Mouse (Mus musculus): ENCODE data around the gene Lhfpl2. TPM values are rescaled to one million over a fixed set of nuclear protein-coding genes. Genes with fewer than 3 reads are reported as not detected.

Gene Lhfpl2
- polyA plus RNA-seq, 1 experiment: 5.8 TPM

DNA sequence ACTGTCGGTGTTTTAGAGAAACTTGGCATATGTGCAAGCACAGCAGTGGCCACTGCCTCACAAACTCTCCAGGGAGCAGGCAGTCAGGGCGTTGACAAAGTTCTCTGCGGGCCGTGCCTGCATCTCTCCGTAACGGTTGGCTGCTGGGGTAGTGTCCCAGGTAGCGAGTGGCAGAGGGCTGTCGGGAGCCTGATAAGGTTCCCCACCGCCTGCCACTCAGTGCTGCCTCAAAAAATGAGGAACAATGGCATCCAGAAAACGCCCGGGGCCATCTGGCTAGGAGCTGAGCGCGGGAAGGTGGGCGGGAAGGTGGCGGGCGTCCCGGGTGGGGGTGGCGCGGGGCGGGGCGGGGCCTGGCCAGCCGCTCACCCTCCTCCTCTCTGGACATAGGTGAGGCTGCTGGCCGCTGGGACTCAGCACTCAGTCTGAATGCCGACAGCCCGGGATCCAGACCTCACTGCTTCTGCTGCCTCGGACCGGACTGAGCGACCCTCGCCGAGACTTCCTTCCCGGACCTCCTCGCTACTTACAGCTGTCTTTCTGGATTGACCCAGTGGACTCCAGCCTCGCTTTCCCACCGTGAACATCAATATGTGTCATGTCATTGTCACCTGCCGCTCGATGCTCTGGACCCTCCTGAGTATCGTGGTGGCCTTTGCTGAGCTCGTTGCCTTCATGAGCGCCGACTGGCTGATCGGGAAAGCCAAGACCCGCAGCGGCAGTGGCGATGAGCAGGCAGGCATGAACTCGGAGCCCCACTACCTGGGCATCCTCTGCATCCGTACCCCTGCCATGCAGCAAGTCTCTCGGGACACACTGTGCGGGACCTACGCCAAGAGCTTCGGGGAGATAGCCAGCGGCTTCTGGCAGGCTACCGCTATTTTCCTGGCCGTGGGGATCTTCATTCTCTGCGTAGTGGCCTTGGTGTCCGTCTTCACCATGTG lies 116.3 kb downstream of the Lhfpl2 start:
- 1% methylated on average over 55 of the region's 55 CpGs for WGBS
- TF ChIP-seq POLR2A (IDR thresholded peaks at IDR 0.05; ENCODE audit: borderline replicate concordance, control insufficient read depth, low read depth, low read length) (no peak), CTCF (IDR thresholded peaks at IDR 0.05; ENCODE audit: control insufficient read depth, insufficient read depth, low read length) (no peak)
- Histone ChIP-seq H3K27ac (ENCODE audit: control insufficient read depth, insufficient read depth, low read depth, low read length, poor library complexity) (peak overlapping the region; percentile 28), H3K4me3 (replicated peaks; ENCODE audit: control insufficient read depth, low read depth, low read length) (peak overlapping the region; percentile 78), H3K4me1 (ENCODE audit: control insufficient read depth, insufficient read depth, low read length) (peaks cover 2% of the 10 kb centered on the region)

GRCm38 (mm10) chr13:94174577-94175279 lies 117.1 kb downstream of the Lhfpl2 start:
- H3K27ac ChIP-seq (ENCODE audit: control insufficient read depth, insufficient read depth, low read depth, low read length, poor library complexity): 0 out of 2 replicates have a peak overlapping the region, but pooled peaks have one; percentile 5
- TF ChIP-seq POLR2A (IDR thresholded peaks at IDR 0.05; ENCODE audit: borderline replicate concordance, control insufficient read depth, low read depth, low read length) (no peak), CTCF (IDR thresholded peaks at IDR 0.05; ENCODE audit: control insufficient read depth, insufficient read depth, low read length) (no peak)
- H3K4me1 ChIP-seq (ENCODE audit: control insufficient read depth, insufficient read depth, low read length): peaks cover 2% of the 10 kb centered on the region
- WGBS: 5% methylated on average over 16 of the region's 16 CpGs
- peak overlapping the region; percentile 78 for H3K4me3 ChIP-seq (replicated peaks; ENCODE audit: control insufficient read depth, low read depth, low read length)

- peak overlapping the region; percentile 34 for H3K4me3 ChIP-seq (replicated peaks; ENCODE audit: control insufficient read depth, low read depth, low read length)
- 0 out of 2 replicates have a peak overlapping the region, but pooled peaks have one; percentile 5 for H3K27ac ChIP-seq (ENCODE audit: control insufficient read depth, insufficient read depth, low read depth, low read length, poor library complexity)
- no peak for TF ChIP-seq CTCF (IDR thresholded peaks at IDR 0.05; ENCODE audit: control insufficient read depth, insufficient read depth, low read length)
- no peak for TF ChIP-seq POLR2A (IDR thresholded peaks at IDR 0.05; ENCODE audit: borderline replicate concordance, control insufficient read depth, low read depth, low read length)
- 30% methylated on average over 6 of the region's 6 CpGs for WGBS
- H3K4me1 ChIP-seq (ENCODE audit: control insufficient read depth, insufficient read depth, low read length): peaks cover 2% of the 10 kb centered on the region
These were observed 117.9 kb downstream of the Lhfpl2 start for GRCm38 (mm10) chr13:94175379-94176050.

GRCm38 (mm10) chr13:94177148-94177547 lies 119.6 kb downstream of the Lhfpl2 start:
- TF ChIP-seq POLR2A (IDR thresholded peaks at IDR 0.05; ENCODE audit: borderline replicate concordance, control insufficient read depth, low read depth, low read length): no peak
- peak; percentile 66 for TF ChIP-seq CTCF (IDR thresholded peaks at IDR 0.05; ENCODE audit: control insufficient read depth, insufficient read depth, low read length)
- Histone ChIP-seq H3K4me1 (ENCODE audit: control insufficient read depth, insufficient read depth, low read length) (peaks cover 2% of the 10 kb centered on the region), H3K4me3 (replicated peaks; ENCODE audit: control insufficient read depth, low read depth, low read length) (peak overlapping the region; percentile 7), H3K27ac (ENCODE audit: control insufficient read depth, insufficient read depth, low read depth, low read length, poor library complexity) (no peak overlapping the region)
- WGBS: 34% methylated on average over 7 of the region's 7 CpGs

GRCm38 (mm10) chr13:94178401-94179040 lies 120.9 kb downstream of the Lhfpl2 start:
- Histone ChIP-seq H3K4me1 (ENCODE audit: control insufficient read depth, insufficient read depth, low read length) (no peaks in the 10 kb centered on the region; the same call in 1 of the 2 replicates), H3K4me3 (replicated peaks; ENCODE audit: control insufficient read depth, low read depth, low read length) (no peak overlapping the region), H3K27ac (ENCODE audit: control insufficient read depth, insufficient read depth, low read depth, low read length, poor library complexity) (no peak overlapping the region)
- TF ChIP-seq POLR2A (IDR thresholded peaks at IDR 0.05; ENCODE audit: borderline replicate concordance, control insufficient read depth, low read depth, low read length) (no peak), CTCF (IDR thresholded peaks at IDR 0.05; ENCODE audit: control insufficient read depth, insufficient read depth, low read length) (no peak)
- WGBS: 75% methylated on average over 11 of the region's 11 CpGs

DNA sequence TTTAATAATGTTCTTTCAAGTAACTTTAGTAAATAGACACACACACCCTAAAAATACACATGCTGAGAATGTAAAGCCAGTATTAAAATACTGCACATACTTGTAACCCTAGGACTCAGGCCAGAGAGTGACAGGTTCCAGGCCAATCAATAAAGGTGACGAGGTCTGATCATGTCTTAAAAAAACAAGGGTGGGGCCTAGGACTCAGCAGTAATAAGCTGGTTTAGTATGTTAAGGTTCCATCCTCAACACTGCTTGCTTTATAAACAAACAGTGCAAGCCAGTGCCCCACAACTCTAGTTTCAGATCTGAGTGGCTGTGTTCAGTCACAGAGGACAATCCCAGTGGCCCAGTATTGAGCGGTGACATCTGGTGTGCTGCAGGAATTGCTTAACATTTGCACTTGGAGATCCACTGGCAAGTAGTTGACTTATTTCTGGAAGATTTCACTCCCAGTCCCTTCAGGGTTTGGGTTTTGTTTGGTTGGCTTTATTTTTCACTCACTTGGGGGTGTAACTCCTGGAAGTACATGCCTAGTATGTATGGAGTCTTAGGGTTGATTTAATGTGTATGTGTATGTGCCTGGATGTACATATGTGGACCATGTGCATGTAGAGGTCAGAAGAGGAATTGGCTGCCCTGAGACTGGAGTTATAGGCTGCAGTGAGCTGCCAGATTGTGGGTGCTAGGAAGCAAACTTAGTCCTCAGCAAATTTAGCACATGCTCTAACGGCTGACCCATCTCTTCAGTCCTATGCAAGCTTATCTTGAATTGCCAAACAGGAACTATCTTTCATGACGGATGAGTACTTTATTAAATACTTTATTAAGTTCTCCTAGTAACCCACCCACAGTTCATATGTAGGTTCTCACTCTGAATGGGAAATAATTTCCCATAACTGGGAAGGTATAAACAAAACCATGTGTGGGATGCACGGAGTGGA lies 123.2 kb downstream of the Lhfpl2 start:
- Histone ChIP-seq H3K4me1 (ENCODE audit: control insufficient read depth, insufficient read depth, low read length) (no peaks in the 10 kb centered on the region; the same call in 1 of the 2 replicates), H3K4me3 (replicated peaks; ENCODE audit: control insufficient read depth, low read depth, low read length) (no peak overlapping the region), H3K27ac (ENCODE audit: control insufficient read depth, insufficient read depth, low read depth, low read length, poor library complexity) (no peak overlapping the region)
- WGBS: 57% methylated on average over 5 of the region's 5 CpGs
- TF ChIP-seq POLR2A (IDR thresholded peaks at IDR 0.05; ENCODE audit: borderline replicate concordance, control insufficient read depth, low read depth, low read length) (no peak), CTCF (IDR thresholded peaks at IDR 0.05; ENCODE audit: control insufficient read depth, insufficient read depth, low read length) (no peak)

GRCm38 (mm10) chr13:94182026-94182425 lies 124.4 kb downstream of the Lhfpl2 start:
- H3K27ac ChIP-seq (ENCODE audit: control insufficient read depth, insufficient read depth, low read depth, low read length, poor library complexity): no peak overlapping the region
- no peaks in the 10 kb centered on the region; the same call in 1 of the 2 replicates for H3K4me1 ChIP-seq (ENCODE audit: control insufficient read depth, insufficient read depth, low read length)
- TF ChIP-seq CTCF (IDR thresholded peaks at IDR 0.05; ENCODE audit: control insufficient read depth, insufficient read depth, low read length) (no peak), POLR2A (IDR thresholded peaks at IDR 0.05; ENCODE audit: borderline replicate concordance, control insufficient read depth, low read depth, low read length) (no peak)
- no peak overlapping the region for H3K4me3 ChIP-seq (replicated peaks; ENCODE audit: control insufficient read depth, low read depth, low read length)
- WGBS: 90% methylated on average over 5 of the region's 5 CpGs
